Mouse (Mus musculus) E14TG2a.4 (cell line): ENCODE data around the gene Vax2.

Experiments used
- H3K27me3 ChIP-seq: 2 replicates; pipeline ENCODE4 v1.6.1; 2014; ENCODE audit warnings: low read length, control low read depth; ENCODE audit not compliant: insufficient read depth
- H3K36me3 ChIP-seq: 2 replicates; pipeline ENCODE4 v1.6.1; 2014; ENCODE audit warnings: low read length, control low read depth; ENCODE audit not compliant: insufficient read depth
- H3K4me1 ChIP-seq: replicated peaks from 2 replicates; pipeline ENCODE4 v1.6.1; 2014; ENCODE audit warnings: low read depth, low read length, control low read depth
- H3K4me3 ChIP-seq: replicated peaks from 2 replicates; pipeline ENCODE4 v1.5.1; 2014; ENCODE audit warnings: mild to moderate bottlenecking, low read length
- H3K9me3 ChIP-seq: 2 replicates; pipeline ENCODE4 v1.6.1; 2014; ENCODE audit warnings: low read length, control low read depth
- CTCF ChIP-seq: conservative IDR thresholded peaks from 2 replicates; pipeline ENCODE4 v1.5.1; 2014; ENCODE audit warnings: low read length
- NANOG ChIP-seq: IDR thresholded peaks from 2 replicates; pipeline ENCODE4 v1.6.1; 2014; ENCODE audit warnings: borderline replicate concordance, low read length, mixed read lengths
- POU5F1 ChIP-seq: IDR thresholded peaks from 2 replicates; pipeline ENCODE4 v1.6.1; 2014; ENCODE audit warnings: low read length, borderline replicate concordance

The Vax2 gene

GRCm38 (mm10) chr6:83711067-83711675 is at the start of gene Vax2:
Gene Vax2 (plus strand): TSS chr6:83711264.
- TF ChIP-seq NANOG: no peak
- TF ChIP-seq POU5F1: no peak
- TF ChIP-seq CTCF: no peak
- Histone ChIP-seq H3K4me1 (peaks cover 69% of the 10 kb centered on the region), H3K4me3 (peak within 1 kb of the TSS; percentile 80), H3K36me3 (no peaks in the 10 kb centered on the region), H3K27me3 (peaks cover 98% of the 10 kb centered on the region), H3K9me3 (no peaks in the 10 kb centered on the region)

GRCm38 (mm10) chr6:83665009-83665408 is 46.1 kb upstream of the Vax2 start:
- peaks cover 40% of the 10 kb centered on the region for H3K9me3 ChIP-seq
- no peaks in the 10 kb centered on the region for H3K36me3 ChIP-seq
- no peak overlapping the region for H3K4me3 ChIP-seq
- no peaks in the 10 kb centered on the region for H3K27me3 ChIP-seq
- TF ChIP-seq CTCF: no peak
- TF ChIP-seq POU5F1: no peak
- TF ChIP-seq NANOG: no peak
- H3K4me1 ChIP-seq: no peaks in the 10 kb centered on the region

GRCm38 (mm10) chr6:83673395-83673794 is 37.7 kb upstream of the Vax2 start:
- Histone ChIP-seq H3K36me3 (no peaks in the 10 kb centered on the region), H3K9me3 (no peaks in the 10 kb centered on the region), H3K27me3 (peaks cover 11% of the 10 kb centered on the region), H3K4me3 (no peak overlapping the region), H3K4me1 (no peaks in the 10 kb centered on the region)
- TF ChIP-seq NANOG (no peak), CTCF (peak; percentile 83)

GRCm38 (mm10) chr6:83677757-83678156 is 33.3 kb upstream of the Vax2 start, which contains the start of gene Cd207:
Gene Cd207 (minus strand): TSS chr6:83677857.
- Histone ChIP-seq H3K36me3 (no peaks in the 10 kb centered on the region), H3K27me3 (peaks cover 31% of the 10 kb centered on the region), H3K9me3 (no peaks in the 10 kb centered on the region), H3K4me3 (no peak within 1 kb of the TSS), H3K4me1 (no peaks in the 10 kb centered on the region)
- no peak for TF ChIP-seq POU5F1
- TF ChIP-seq CTCF: no peak
- TF ChIP-seq NANOG: no peak

- Histone ChIP-seq H3K4me1 (peaks cover 21% of the 10 kb centered on the region), H3K36me3 (no peaks in the 10 kb centered on the region), H3K27me3 (peaks cover 64% of the 10 kb centered on the region), H3K4me3 (no peak overlapping the region), H3K9me3 (no peaks in the 10 kb centered on the region)
- no peak for TF ChIP-seq CTCF
- no peak for TF ChIP-seq POU5F1
- no peak for TF ChIP-seq NANOG
These were observed 21.7 kb upstream of the Vax2 start for GRCm38 (mm10) chr6:83689374-83689773.

GRCm38 (mm10) chr6:83690277-83690676 is 20.8 kb upstream of the Vax2 start:
- Histone ChIP-seq H3K36me3 (no peaks in the 10 kb centered on the region), H3K9me3 (no peaks in the 10 kb centered on the region), H3K4me1 (peaks cover 26% of the 10 kb centered on the region), H3K27me3 (peaks cover 66% of the 10 kb centered on the region), H3K4me3 (no peak overlapping the region)
- no peak for TF ChIP-seq POU5F1
- TF ChIP-seq CTCF: peak; percentile 90
- TF ChIP-seq NANOG: no peak

- H3K27me3 ChIP-seq: peaks cover 66% of the 10 kb centered on the region
- TF ChIP-seq CTCF (no peak), NANOG (no peak), POU5F1 (no peak)
- H3K9me3 ChIP-seq: no peaks in the 10 kb centered on the region
- peaks cover 33% of the 10 kb centered on the region for H3K4me1 ChIP-seq
- H3K4me3 ChIP-seq: no peak overlapping the region
- no peaks in the 10 kb centered on the region for H3K36me3 ChIP-seq
These were observed 20.1 kb upstream of the Vax2 start for GRCm38 (mm10) chr6:83690936-83691335.

- H3K36me3 ChIP-seq: no peaks in the 10 kb centered on the region
- TF ChIP-seq CTCF (no peak), NANOG (no peak), POU5F1 (no peak)
- peaks cover 83% of the 10 kb centered on the region for H3K27me3 ChIP-seq
- peaks cover 53% of the 10 kb centered on the region for H3K4me1 ChIP-seq
- H3K4me3 ChIP-seq: peak overlapping the region; percentile 43
- no peaks in the 10 kb centered on the region for H3K9me3 ChIP-seq
These were observed 18.1 kb upstream of the Vax2 start for GRCm38 (mm10) chr6:83692962-83693361.

GRCm38 (mm10) chr6:83693835-83694234 is 17.2 kb upstream of the Vax2 start:
- Histone ChIP-seq H3K36me3 (no peaks in the 10 kb centered on the region), H3K4me1 (peaks cover 61% of the 10 kb centered on the region), H3K27me3 (peaks cover 87% of the 10 kb centered on the region), H3K4me3 (peak overlapping the region; percentile 43), H3K9me3 (no peaks in the 10 kb centered on the region)
- TF ChIP-seq POU5F1 (no peak), CTCF (peak; percentile 84), NANOG (no peak)
